Mouse (Mus musculus) CH12.LX (cell line): Measurements from ENCODE around the gene Taf1a. TPM values are rescaled to one million over a fixed set of nuclear protein-coding genes. Genes with fewer than 3 reads are reported as not detected.
A peak's percentile ranks its signal among the peaks of the same experiment; 100 is the strongest.

Experiments
- DNase-seq: peaks from one replicate; pipeline ENCODE4 v3.0.0-alpha.2; 2013; ENCODE audit errors: extremely low read depth
- H3K27ac ChIP-seq: 2 replicates; pipeline ENCODE4 v1.5.1; 2012; ENCODE audit warnings: low read depth, mild to moderate bottlenecking, control low read depth, moderate library complexity; ENCODE audit not compliant: insufficient read depth
- H3K27me3 ChIP-seq: replicated peaks from 2 replicates; pipeline ENCODE3; 2012; ENCODE audit warnings: inconsistent platforms
- H3K36me3 ChIP-seq, 2 experiments: replicated peaks in 1 of 2; 2 replicates each; pipeline versions ENCODE3 to v1.6.1; 2012; ENCODE audit warnings: inconsistent platforms in 1 of 2, low read length in 1 of 2, mild to moderate bottlenecking in 1 of 2, mixed read lengths in 1 of 2, moderate library complexity in 1 of 2; ENCODE audit not compliant: control insufficient read depth in 1 of 2, insufficient read depth in 1 of 2
- H3K4me1 ChIP-seq, 2 experiments: 2 replicates each; pipeline ENCODE4 v1.6.1; 2012; ENCODE audit warnings: inconsistent platforms in 1 of 2, moderate library complexity in 1 of 2; ENCODE audit not compliant: insufficient read depth in 2 of 2, control insufficient read depth in 1 of 2
- H3K4me2 ChIP-seq: 2 replicates; pipeline ENCODE4 v1.6.1; 2012; ENCODE audit warnings: low read depth, mild to moderate bottlenecking, control low read depth; ENCODE audit not compliant: poor library complexity, insufficient read depth, severe bottlenecking
- H3K4me3 ChIP-seq, 3 experiments: fragments of 150-350 bp in 1 of 3; sonication (generic) in 1 of 3; replicated peaks in 1 of 3; 2 replicates each; pipeline versions ENCODE3 to v1.5.1; 2011 to 2012; ENCODE audit warnings: low read depth in 2 of 3, low read length in 2 of 3, mild to moderate bottlenecking in 2 of 3, moderate library complexity in 2 of 3, control low read depth in 1 of 3, improper control_type of control experiment in 1 of 3, inconsistent platforms in 1 of 3, mixed read lengths in 1 of 3; ENCODE audit not compliant: poor library complexity in 1 of 3
- H3K79me2 ChIP-seq: replicated peaks from 2 replicates; pipeline ENCODE4 v1.6.1; 2012; ENCODE audit warnings: mild to moderate bottlenecking, moderate library complexity; ENCODE audit not compliant: control insufficient read depth, poor library complexity, insufficient read depth, severe bottlenecking; ENCODE audit errors: extremely low read depth
- H3K9ac ChIP-seq: 2 replicates; pipeline ENCODE4 v1.6.1; 2012; ENCODE audit warnings: low read depth, mild to moderate bottlenecking, control low read depth, moderate library complexity; ENCODE audit not compliant: insufficient read depth
- H3K9me3 ChIP-seq: replicated peaks from 2 replicates; pipeline ENCODE3; 2012; ENCODE audit warnings: low read length, inconsistent platforms, mixed read lengths
- CHD1 ChIP-seq: IDR thresholded peaks from 2 replicates; pipeline ENCODE4 v1.6.1; 2012; ENCODE audit warnings: low read depth, low read length, improper control_type of control experiment, inconsistent platforms
- CTCF ChIP-seq, 2 experiments: IDR thresholded peaks in 1 of 2; conservative IDR thresholded peaks in 1 of 2; 2 replicates each; pipeline ENCODE4 v1.5.1; 2011 to 2012; ENCODE audit warnings: low read depth in 2 of 2, low read length in 2 of 2, improper control_type of control experiment in 1 of 2, inconsistent platforms in 1 of 2, mild to moderate bottlenecking in 1 of 2, moderate library complexity in 1 of 2
- ELF1 ChIP-seq: IDR thresholded peaks from 2 replicates; pipeline ENCODE4 v1.6.1; 2014; ENCODE audit warnings: low read depth, mild to moderate bottlenecking, inconsistent platforms, low read length, improper control_type of control experiment
- ETS1 ChIP-seq: conservative IDR thresholded peaks from 2 replicates; pipeline ENCODE4 v1.6.1; 2012; ENCODE audit warnings: low read depth, mild to moderate bottlenecking, inconsistent platforms, low read length, improper control_type of control experiment, moderate library complexity
- GABPA ChIP-seq: IDR thresholded peaks from 2 replicates; pipeline ENCODE4 v1.6.1; 2012; ENCODE audit warnings: low read depth, low read length, improper control_type of control experiment, inconsistent platforms; ENCODE audit not compliant: insufficient replicate concordance
- HCFC1 ChIP-seq: IDR thresholded peaks from 2 replicates; pipeline ENCODE4 v1.6.1; 2012; ENCODE audit warnings: low read depth, mild to moderate bottlenecking, inconsistent platforms, low read length, improper control_type of control experiment
- JUN ChIP-seq: IDR thresholded peaks from 2 replicates; pipeline ENCODE4 v1.6.1; 2011; ENCODE audit warnings: low read depth, mild to moderate bottlenecking, low read length, improper control_type of control experiment, moderate library complexity; ENCODE audit not compliant: insufficient read depth
- KAT2A ChIP-seq: IDR thresholded peaks from 2 replicates; pipeline ENCODE4 v1.6.1; 2012; ENCODE audit warnings: low read length, improper control_type of control experiment, inconsistent platforms; ENCODE audit not compliant: insufficient replicate concordance
- MAFK ChIP-seq: IDR thresholded peaks from 2 replicates; pipeline ENCODE4 v1.6.1; 2011; ENCODE audit warnings: low read length, improper control_type of control experiment; ENCODE audit not compliant: insufficient replicate concordance
- MAX ChIP-seq: IDR thresholded peaks from 2 replicates; pipeline ENCODE4 v1.6.1; 2011; ENCODE audit warnings: low read length, improper control_type of control experiment
- MEF2A ChIP-seq: IDR thresholded peaks from 2 replicates; pipeline ENCODE4 v1.6.1; 2014; ENCODE audit warnings: low read depth, mild to moderate bottlenecking, inconsistent platforms, low read length, improper control_type of control experiment, borderline replicate concordance
- MXI1 ChIP-seq: IDR thresholded peaks from 2 replicates; pipeline ENCODE4 v1.6.1; 2011; ENCODE audit warnings: mild to moderate bottlenecking, low read depth, low read length, improper control_type of control experiment
- MYC ChIP-seq: IDR thresholded peaks from 2 replicates; pipeline ENCODE4 v1.6.1; 2011; ENCODE audit warnings: low read depth, mild to moderate bottlenecking, improper control_type of control experiment, low read length
- NELFE ChIP-seq: IDR thresholded peaks from 2 replicates; pipeline ENCODE4 v1.6.1; 2011; ENCODE audit warnings: low read depth, low read length, improper control_type of control experiment
- NRF1 ChIP-seq: IDR thresholded peaks from 2 replicates; pipeline ENCODE4 v1.6.1; 2014; ENCODE audit warnings: low read depth, mild to moderate bottlenecking, inconsistent platforms, low read length, improper control_type of control experiment, moderate library complexity
- PAX5 ChIP-seq: IDR thresholded peaks from 2 replicates; pipeline ENCODE4 v1.6.1; 2012; ENCODE audit warnings: low read length, inconsistent platforms, mixed read lengths
- POLR2A ChIP-seq: IDR thresholded peaks from 2 replicates; pipeline ENCODE4 v1.6.1; 2011; ENCODE audit warnings: low read depth, mild to moderate bottlenecking, improper control_type of control experiment, low read length
- POLR2AphosphoS2 ChIP-seq: IDR thresholded peaks from 2 replicates; pipeline ENCODE4 v1.6.1; 2011; ENCODE audit warnings: low read depth, low read length, improper control_type of control experiment
- RAD21 ChIP-seq: IDR thresholded peaks from 2 replicates; pipeline ENCODE4 v1.6.1; 2011; ENCODE audit warnings: low read depth, mild to moderate bottlenecking, low read length, improper control_type of control experiment, moderate library complexity
- RCOR1 ChIP-seq: conservative IDR thresholded peaks from 2 replicates; pipeline ENCODE4 v1.6.1; 2012; ENCODE audit warnings: low read depth, mild to moderate bottlenecking, inconsistent platforms, low read length, improper control_type of control experiment
- SMC3 ChIP-seq: IDR thresholded peaks from 2 replicates; pipeline ENCODE4 v1.6.1; 2011; ENCODE audit warnings: low read depth, low read length, improper control_type of control experiment
- TBP ChIP-seq: conservative IDR thresholded peaks from 2 replicates; pipeline ENCODE4 v1.6.1; 2011; ENCODE audit warnings: low read depth, low read length, improper control_type of control experiment
- TCF12 ChIP-seq: IDR thresholded peaks from 2 replicates; pipeline ENCODE4 v1.6.1; 2014; ENCODE audit warnings: low read depth, mild to moderate bottlenecking, inconsistent platforms, low read length, improper control_type of control experiment
- USF1 ChIP-seq: IDR thresholded peaks from 2 replicates; pipeline ENCODE4 v1.6.1; 2014; ENCODE audit warnings: low read depth, mild to moderate bottlenecking, inconsistent platforms, low read length, improper control_type of control experiment
- ZKSCAN1 ChIP-seq: IDR thresholded peaks from 2 replicates; pipeline ENCODE4 v1.6.1; 2012; ENCODE audit warnings: low read depth, inconsistent platforms, low read length, improper control_type of control experiment, borderline replicate concordance
- ZMIZ1 ChIP-seq: IDR thresholded peaks from 2 replicates; pipeline ENCODE4 v1.6.1; 2012; ENCODE audit warnings: low read depth, mild to moderate bottlenecking, inconsistent platforms, low read length, improper control_type of control experiment
- dilution Hi-C: fragments of 300-500 bp; cut with MboI; formaldehyde crosslinking; loops from 2 replicates; pipeline ENCODE4 v1.14.3; 2020; ENCODE audit warnings: low sequenced_read_pairs; ENCODE audit not compliant: extremely low pct_unique_long_range_greater_than_20kb, extremely low pct_ligation_motif_present
- in situ Hi-C: fragments of 300-500 bp; cut with MboI; formaldehyde crosslinking; loops from 3 replicates; pipeline ENCODE4 v1.14.3; 2019; ENCODE audit warnings: low sequenced_read_pairs, low pct_ligation_motif_present, low pct_unique_long_range_greater_than_20kb, mixed read lengths
- polyA plus RNA-seq: library from polyadenylated mRNA; unstranded; fragments of >175 nt; gene quantifications from 2 replicates; pipeline ENCODE4 v1.2.1, GENCODE M21; 2012; ENCODE audit warnings: low read depth; ENCODE audit not compliant: insufficient read length
- total RNA-seq, 2 experiments: library from RNA; depleted of rRNA; stranded (reverse); fragments of 300-350 nt in 1 of 2; fragments of >200 nt in 1 of 2; gene quantifications; 2 replicates each; pipeline ENCODE4 v1.2.3; 2012 to 2014

Taf1a gene
- total and polyA plus RNA-seq, 3 experiments: 12.3 to 27.2 (median 21.9) TPM

DNA sequence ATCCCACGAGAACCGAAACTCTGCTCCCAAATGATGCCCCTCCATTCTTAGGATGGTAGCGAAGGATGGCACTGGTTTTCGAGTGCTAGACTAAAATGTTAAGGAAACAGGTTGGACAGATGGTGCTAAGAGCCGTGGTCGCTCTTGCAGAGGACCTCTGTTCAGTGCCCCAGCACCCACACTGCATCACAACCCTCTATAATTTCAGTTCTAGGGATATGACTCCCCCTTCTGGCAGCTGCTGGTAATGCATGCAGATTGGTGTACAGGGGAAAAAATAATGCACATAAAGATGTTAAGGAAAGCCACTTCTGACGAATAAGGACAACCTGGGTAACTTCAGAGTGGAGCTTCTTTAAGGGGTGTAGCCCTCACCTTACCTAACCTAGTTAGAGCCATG is 35.3 kb downstream of the Taf1a start:
- no peak for TF ChIP-seq MYC
- TF ChIP-seq SMC3: no peak
- TF ChIP-seq CHD1: no peak
- no peak for TF ChIP-seq USF1
- peak; percentile 42 to 47; a peak in 3 of 4 replicates for TF ChIP-seq CTCF (conservative IDR thresholded peaks at IDR 0.05 in 1 of 2, IDR thresholded peaks at IDR 0.05 in 1 of 2; ENCODE audit: low read depth in 2 of 2, low read length in 2 of 2)
- Histone ChIP-seq H3K4me2 (no peak overlapping the region), H3K79me2 (no peaks in the 10 kb centered on the region), H3K4me3 (no peak overlapping the region), H3K9ac (no peak overlapping the region), H3K9me3 (peaks cover 2% of the 10 kb centered on the region), H3K27me3 (no peaks in the 10 kb centered on the region), H3K36me3 (peaks cover 0 to 4% of the 10 kb centered on the region in 2 experiments), H3K4me1 (no peaks in the 10 kb centered on the region), H3K27ac (no peak overlapping the region)
- DNase-seq: peak; percentile 16
- in situ Hi-C loops (no loop called here), dilution Hi-C loops (no loop called here)

GRCm38 (mm10) chr1:183434918-183435317 is 46.1 kb downstream of the Taf1a start:
- Histone ChIP-seq H3K79me2 (no peaks in the 10 kb centered on the region), H3K4me2 (no peak overlapping the region), H3K9ac (no peak overlapping the region), H3K27ac (no peak overlapping the region), H3K4me3 (no peak overlapping the region), H3K36me3 (no peaks in the 10 kb centered on the region), H3K27me3 (no peaks in the 10 kb centered on the region), H3K4me1 (no peaks in the 10 kb centered on the region), H3K9me3 (no peaks in the 10 kb centered on the region)
- in situ Hi-C loops (no loop called here), dilution Hi-C loops (no loop called here)
- no peak for DNase-seq
- TF ChIP-seq MAFK (no peak), JUN (no peak), KAT2A (no peak), PAX5 (no peak), TBP (no peak), POLR2A (no peak), RAD21 (no peak), ELF1 (no peak)

- Histone ChIP-seq H3K9ac (no peak overlapping the region; the same call in 1 of the 2 replicates), H3K36me3 (no peaks in the 10 kb centered on the region), H3K4me3 (peak overlapping the region in 2 of 3 experiments; percentile 35 to 48), H3K9me3 (no peaks in the 10 kb centered on the region), H3K27ac (no peak overlapping the region), H3K79me2 (no peaks in the 10 kb centered on the region), H3K4me1 (peaks cover 0 to 9% of the 10 kb centered on the region in 2 experiments; a peak in 2 of 4 replicates), H3K4me2 (peak overlapping the region; percentile 53), H3K27me3 (no peaks in the 10 kb centered on the region)
- dilution Hi-C loops (no loop called here), in situ Hi-C loops (no loop called here)
- DNase-seq: peak; percentile 40
- TF ChIP-seq RCOR1 (no peak), ETS1 (no peak), SMC3 (peak; percentile 59), KAT2A (no peak), NRF1 (no peak), ZMIZ1 (no peak), MYC (no peak), TCF12 (peak; percentile 46; the same call in 1 of the 2 replicates), MAX (peak; percentile 80), ZKSCAN1 (no peak), CTCF (conservative IDR thresholded peaks at IDR 0.05 in 1 of 2, IDR thresholded peaks at IDR 0.05 in 1 of 2; ENCODE audit: low read depth in 2 of 2, low read length in 2 of 2) (peak; percentile 59 to 84), MXI1 (peak; percentile 65; the same call in 1 of the 2 replicates), GABPA (no peak), POLR2AphosphoS2 (no peak), HCFC1 (no peak), CHD1 (no peak), ELF1 (peak; percentile 27; the same call in 1 of the 2 replicates), NELFE (no peak), MEF2A (no peak)
Observed at GRCm38 (mm10) chr1:183439036-183439435, 50.3 kb downstream of the Taf1a start.
